Comparison of ENCODE assay signal across 11 mouse cellular contexts in the genomic region with DNA sequence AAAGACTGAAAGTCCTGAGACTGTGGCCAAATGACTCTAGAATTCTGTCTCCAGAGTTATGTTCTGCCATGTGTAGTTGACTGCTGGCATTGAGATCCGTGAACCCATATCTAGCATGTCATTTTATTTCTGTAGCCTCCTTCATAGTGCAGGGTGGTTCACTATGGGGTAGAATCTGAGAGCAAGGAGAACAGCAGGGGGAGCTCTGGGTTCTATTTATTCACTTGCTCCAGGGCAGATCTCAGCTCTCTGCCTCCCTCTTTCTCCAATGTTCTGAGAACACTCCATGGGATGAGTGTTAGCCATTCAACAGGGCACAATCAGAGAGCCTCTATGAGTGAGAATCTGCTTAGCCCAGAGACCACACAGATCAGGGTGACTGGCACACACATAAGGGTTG. TPM values are rescaled to one million over a fixed set of nuclear protein-coding genes. Genes with fewer than 3 reads are reported as not detected.
DNase-seq lines count a peak whose midpoint lies in the region; ATAC-seq lines count a peak whose summit lies in the region.
"Had no signal": no experiment of that assay in that cellular context is flagged by ENCODE, and none has a peak within 500 bp of the region (broad histone marks: within the 10 kb centered on the region; RNA-seq: fewer than 3 reads in every experiment).

No protein-coding gene starts in this region.

- DNase-seq in left cerebral cortex, adult 18-20 months (ENCODE audit: low spot score in 2 of 2) = peak; percentile 8 to 9
- DNase-seq in left cerebral cortex, adult 11 months (ENCODE audit: low spot score) = no peak
- DNase-seq in NIH3T3 (ENCODE audit: low read depth) = peak; percentile 15
- DNase-seq in embryo, embryonic 10.5 days (ENCODE audit: low spot score) = peak; percentile 36
- DNase-seq in layer of hippocampus, postnatal 14 days (ENCODE audit: low spot score in 2 of 2) = peak; percentile 1
- DNase-seq in heart, postnatal 4 days = no peak
- DNase-seq: lung, postnatal 14 days had no signal

- ATAC-seq in inflammation-experienced regulatory T-cells, adult 6 months = no peak

RNA-seq across cellular contexts. Expression of a gene that starts 10.4 kb away (rescaled TPM):
- total RNA-seq in left cerebral cortex, adult 18-20 months (2021) = not detected
- not detected for total RNA-seq in layer of hippocampus, postnatal 14 days (2021)
- total RNA-seq in heart, postnatal 4 days (2021) = not detected
- polyA plus RNA-seq in inflammation-experienced regulatory T-cells, adult 6 months (2017; shearing (Covaris generic)) = not detected
- total RNA-seq: layer of hippocampus, postnatal 25 days had no signal
- polyA plus RNA-seq: heart, embryonic 13.5 days; urinary bladder, adult 2 months had no signal

RNA-seq across cellular contexts. Expression of a gene that starts 18.1 kb away (rescaled TPM):
- total RNA-seq in left cerebral cortex, adult 18-20 months (2021) = not detected
- not detected for total RNA-seq in layer of hippocampus, postnatal 14 days (2021)
- total RNA-seq in heart, postnatal 4 days (2021) = not detected
- polyA plus RNA-seq in inflammation-experienced regulatory T-cells, adult 6 months (2017; shearing (Covaris generic)) = not detected
- total RNA-seq: layer of hippocampus, postnatal 25 days had no signal
- polyA plus RNA-seq: heart, embryonic 13.5 days; urinary bladder, adult 2 months had no signal

RNA-seq across cellular contexts. Expression of a gene that starts 27.8 kb away (rescaled TPM):
- not detected for total RNA-seq in left cerebral cortex, adult 18-20 months (2021)
- not detected for total RNA-seq in layer of hippocampus, postnatal 14 days (2021)
- not detected for total RNA-seq in heart, postnatal 4 days (2021)
- polyA plus RNA-seq in inflammation-experienced regulatory T-cells, adult 6 months (2017; shearing (Covaris generic)) = not detected
- total RNA-seq: layer of hippocampus, postnatal 25 days had no signal
- polyA plus RNA-seq: heart, embryonic 13.5 days; urinary bladder, adult 2 months had no signal

RNA-seq across cellular contexts. Expression of a gene that starts 51.1 kb away (rescaled TPM):
- total RNA-seq in left cerebral cortex, adult 18-20 months (2021) = not detected
- not detected for total RNA-seq in layer of hippocampus, postnatal 14 days (2021)
- not detected for total RNA-seq in heart, postnatal 4 days (2021)
- polyA plus RNA-seq in inflammation-experienced regulatory T-cells, adult 6 months (2017; shearing (Covaris generic)) = not detected
- total RNA-seq: layer of hippocampus, postnatal 25 days had no signal
- polyA plus RNA-seq: heart, embryonic 13.5 days; urinary bladder, adult 2 months had no signal

Comparison
In these comparisons a context has a peak if more than half of its experiments do, and no peak if none do; other contexts are left out.
1. DNase-seq: peak in left cerebral cortex, adult 18-20 months (2 of 2), NIH3T3 (single experiment), embryo, embryonic 10.5 days (single experiment) and layer of hippocampus, postnatal 14 days (2 of 2); none in left cerebral cortex, adult 11 months (single experiment) and heart, postnatal 4 days (single experiment).